Mouse (Mus musculus) layer of hippocampus, adult 11-12 months (tissue): Measurements from ENCODE around the gene Prmt7.

Source experiments
- DNase-seq: peaks from one replicate; pipeline ENCODE4 v3.0.0; 2022; ENCODE audit warnings: low spot score

Gene Prmt7

DNA sequence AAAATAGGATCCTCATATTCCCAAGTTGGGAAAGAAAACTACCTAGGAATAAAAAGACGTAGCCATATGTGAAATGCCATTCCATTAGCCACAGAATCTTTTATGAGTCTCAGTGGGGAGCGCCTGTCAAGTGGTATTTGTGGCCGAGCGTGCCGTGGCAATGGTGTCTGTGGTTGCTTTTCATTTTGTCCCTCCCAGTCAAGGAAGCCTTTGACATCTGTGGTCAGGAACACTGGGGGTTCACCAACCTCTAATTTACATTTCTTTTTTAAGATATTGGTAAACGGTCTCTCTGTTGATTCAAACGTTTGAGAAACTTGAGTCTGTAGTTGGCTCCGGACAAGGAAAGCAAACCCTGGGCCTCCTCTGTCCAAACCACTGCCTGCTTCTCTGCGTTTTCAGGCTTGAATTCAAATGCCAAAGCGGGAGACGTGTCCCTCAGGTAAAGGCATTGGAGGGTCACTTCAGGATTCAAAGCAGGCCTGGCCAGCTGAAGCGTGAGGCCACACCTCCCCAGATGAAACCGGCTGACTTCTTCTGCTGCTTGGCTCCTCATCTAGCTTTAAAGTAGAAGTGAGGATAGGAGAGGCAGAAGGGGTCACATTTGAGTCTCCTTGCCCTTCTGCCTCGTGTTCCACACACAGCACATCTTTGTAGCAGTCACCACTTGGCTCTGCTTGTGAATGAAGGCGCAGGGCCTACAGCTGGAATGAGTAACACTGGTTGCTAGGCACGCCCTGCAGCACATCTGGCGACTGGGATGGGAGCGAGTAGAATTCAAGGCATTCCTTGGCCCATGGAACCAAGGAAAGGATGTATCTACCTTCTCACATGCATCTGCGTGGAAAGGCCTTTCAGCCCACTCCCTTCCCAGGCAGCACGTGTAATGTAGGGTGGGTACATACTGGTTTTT, 82.0 kb downstream of the Prmt7 start:
- no peak for DNase-seq

DNA sequence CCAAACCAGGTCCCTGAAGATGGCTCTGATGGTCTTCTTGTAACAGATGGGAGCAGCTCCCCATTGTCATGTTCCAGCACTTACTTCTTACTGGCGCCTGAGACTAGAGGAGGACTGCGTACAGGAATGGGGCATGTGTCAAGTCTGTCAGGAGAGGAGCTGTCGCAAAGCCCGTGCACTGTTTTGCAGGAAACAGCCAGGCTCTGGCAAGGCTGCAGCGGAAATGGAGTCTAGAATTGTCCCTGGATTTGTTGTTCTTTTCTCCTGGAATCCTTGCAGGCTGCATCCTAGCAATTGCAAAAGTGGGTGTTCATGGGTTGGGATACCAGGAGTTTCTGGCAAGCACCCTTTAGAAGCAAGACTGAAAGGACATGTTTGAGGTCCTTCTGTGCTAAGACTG, 87.5 kb downstream of the Prmt7 start:
- no peak for DNase-seq

DNA sequence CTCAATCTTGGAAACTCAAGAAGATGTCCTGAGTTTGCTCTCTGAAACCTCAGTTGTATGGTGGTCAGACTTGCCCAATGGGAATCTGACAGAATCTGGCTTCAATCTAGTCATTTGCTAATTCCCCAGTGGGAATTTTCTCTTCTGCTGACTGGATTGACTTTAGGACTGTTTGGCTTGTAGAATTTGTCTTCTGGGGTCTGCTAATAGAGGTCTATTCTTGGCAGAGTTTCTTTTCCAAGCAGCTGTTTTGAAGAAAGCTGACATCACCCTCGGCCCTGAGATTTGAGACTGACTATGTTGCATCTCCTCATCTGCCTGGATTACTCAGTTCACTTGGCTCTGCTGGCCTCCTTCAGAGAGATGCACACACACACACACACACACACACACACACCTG, 88.1 kb downstream of the Prmt7 start:
- no peak for DNase-seq

DNA sequence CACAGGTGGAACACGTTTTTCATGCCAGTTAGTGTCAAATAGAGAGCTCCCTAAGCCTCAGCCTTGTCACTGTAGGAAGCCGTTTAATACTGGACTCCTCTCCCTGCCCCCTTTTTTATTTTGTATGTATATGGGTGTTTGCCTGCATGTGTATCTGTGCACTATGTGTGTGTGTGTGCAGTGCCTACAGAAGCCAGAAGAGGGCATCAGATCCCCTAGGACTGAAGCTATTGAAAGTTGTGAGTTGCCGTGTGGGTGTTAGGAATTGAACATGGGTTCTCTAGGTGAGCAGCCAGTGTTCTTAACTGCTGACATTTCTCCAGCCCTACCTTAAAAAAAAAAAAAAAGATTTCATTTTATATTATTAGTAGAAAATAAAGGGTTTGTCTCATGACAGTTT, 89.0 kb downstream of the Prmt7 start:
- no peak for DNase-seq

DNA sequence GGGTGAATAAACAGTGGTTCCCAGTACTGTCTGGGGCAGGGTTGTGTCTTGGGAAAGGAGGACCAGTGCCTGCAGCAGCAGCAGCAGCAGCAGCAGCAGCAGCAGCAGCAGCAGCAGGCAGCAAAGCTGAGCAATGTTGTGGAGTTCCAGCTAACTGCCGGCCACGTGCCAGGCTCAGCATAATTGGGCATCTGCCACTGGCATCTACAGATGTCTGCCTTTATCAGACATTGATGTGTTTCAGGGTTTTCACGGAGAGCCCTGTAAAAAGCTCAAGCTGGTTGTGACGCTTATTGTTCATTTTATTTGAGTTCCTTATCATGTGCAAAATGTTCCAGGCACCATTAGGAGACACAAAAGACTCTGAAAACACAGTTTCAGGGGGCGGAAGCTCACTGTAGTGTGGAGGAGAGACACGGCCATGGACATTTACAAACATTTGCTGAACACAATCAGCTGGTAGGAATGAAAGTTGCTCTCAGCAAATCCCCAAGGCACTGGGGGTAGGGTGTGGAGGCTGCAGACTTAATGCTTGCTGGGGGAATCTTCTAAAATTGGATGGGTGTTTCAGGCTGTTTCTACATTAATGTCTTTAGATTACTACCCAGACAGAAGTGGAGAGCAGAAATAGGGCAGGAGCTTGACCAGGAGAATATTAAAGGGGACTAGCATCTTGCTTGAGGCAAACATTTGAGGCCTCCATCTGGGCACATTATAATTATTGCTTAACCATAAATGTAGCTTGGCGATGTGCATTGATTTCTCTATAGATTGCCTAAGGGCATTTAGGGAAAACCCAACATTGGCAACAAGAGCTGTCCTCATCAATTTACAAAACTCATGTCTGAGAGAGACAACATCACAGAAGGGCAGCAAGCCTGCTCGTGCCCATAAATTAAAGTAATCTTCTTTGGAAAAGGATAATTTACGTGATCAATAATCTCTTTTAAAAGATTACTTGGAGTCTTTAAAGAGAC, 90.3 kb downstream of the Prmt7 start:
- peak; percentile 69 for DNase-seq
